In the genomic region with DNA sequence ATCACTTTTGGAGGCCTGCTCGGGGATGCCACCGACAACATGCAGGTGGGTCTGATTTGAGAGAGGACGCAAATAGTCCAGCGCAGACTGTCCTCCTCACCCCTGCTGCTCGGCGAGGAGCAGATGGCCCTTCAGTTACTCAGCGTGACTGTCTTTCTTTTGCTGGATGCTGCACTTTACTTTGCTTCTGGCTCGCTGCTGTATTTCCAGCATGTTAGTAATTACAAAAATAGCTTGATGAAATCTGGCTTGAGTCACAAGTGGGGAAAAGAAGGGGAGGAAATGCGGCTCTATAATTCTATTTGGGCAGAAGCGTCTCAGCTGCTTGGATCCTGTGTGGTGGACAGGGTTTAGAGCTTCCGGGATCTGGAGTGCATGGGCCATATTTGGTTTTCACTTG, we compare ENCODE assay signal across 9 mouse cellular contexts.
DNase-seq lines count a peak whose midpoint lies in the region; ATAC-seq and TF ChIP-seq lines count a peak whose summit lies in the region.
"Had no signal": no experiment of that assay in that cellular context is flagged by ENCODE, and none has a peak within 500 bp of the region (broad histone marks: within the 10 kb centered on the region; RNA-seq: fewer than 3 reads in every experiment).

No protein-coding gene starts in this region.

- H3K4me3 ChIP-seq in cortical plate, adult 2 months (ENCODE audit: insufficient read depth, low read length) = no peak overlapping the region
- H3K4me3 ChIP-seq: kidney, embryonic 15.5 days had no signal

- H3K27ac ChIP-seq in cortical plate, adult 2 months (ENCODE audit: insufficient read depth, low read length) = 0 out of 2 replicates have a peak overlapping the region, but pooled peaks have one; percentile 13
- H3K27ac ChIP-seq: kidney, embryonic 15.5 days had no signal

- no peak for TF ChIP-seq CTCF in cortical plate, adult 2 months (IDR thresholded peaks at IDR 0.05; ENCODE audit: extremely low read depth, insufficient read depth, low read length)

- H3K4me1 ChIP-seq in cortical plate, adult 2 months (ENCODE audit: control insufficient read depth, insufficient read depth, low read length) = peaks cover 5% of the 10 kb centered on the region
- H3K4me1 ChIP-seq: kidney, embryonic 15.5 days had no signal

- no peak for TF ChIP-seq POLR2A in cortical plate, adult 2 months (IDR thresholded peaks at IDR 0.05; ENCODE audit: extremely low read depth, insufficient read depth, low read length)

- DNase-seq in cerebellum, adult 8-10 months = peak; percentile 71
- peak; percentile 38 to 55 for DNase-seq in layer of hippocampus, postnatal 14 days (ENCODE audit: low spot score in 2 of 2)
- peak; percentile 69 to 77 for DNase-seq in right cerebral cortex, adult 2 months (ENCODE audit: low spot score in 2 of 2)
- no peak for DNase-seq in urinary bladder, postnatal 4 days (ENCODE audit: low spot score in 2 of 2)
- no peak for DNase-seq in kidney, postnatal 36 days
- DNase-seq: heart, adult 11 months had no signal

- ATAC-seq in inflammation-experienced regulatory T-cells, adult 6 months = no peak

Comparison
In these comparisons a context has a peak if more than half of its experiments do, and no peak if none do; other contexts are left out.
1. DNase-seq: peak in cerebellum, adult 8-10 months (single experiment), layer of hippocampus, postnatal 14 days (2 of 2) and right cerebral cortex, adult 2 months (2 of 2); none in urinary bladder, postnatal 4 days (0 of 2) and kidney, postnatal 36 days (0 of 2).